ENCODE assay signal across 8 mouse cellular contexts in genomic region chr2:173000285-173000652, GRCm38 (mm10). TPM values are rescaled to one million over a fixed set of nuclear protein-coding genes. Genes with fewer than 3 reads are reported as not detected.
A peak's percentile ranks its signal among the peaks of the same experiment; 100 is the strongest.
DNase-seq lines count a peak whose midpoint lies in the region; ATAC-seq lines count a peak whose summit lies in the region.

No protein-coding gene starts in this region.

- peak overlapping the region; percentile 94 for H3K9ac ChIP-seq in liver, embryonic 11.5 days (ENCODE audit: low read depth, low read length)
- peak overlapping the region; percentile 97 for H3K9ac ChIP-seq in neural tube, embryonic 12.5 days

- WGBS in liver, embryonic 11.5 days, result under 1% methylated on average over 42 of the region's 42 CpGs
- WGBS in neural tube, embryonic 12.5 days, result under 1% methylated on average over 42 of the region's 42 CpGs

- H3K27ac ChIP-seq in liver, embryonic 11.5 days (ENCODE audit: low read depth, low read length), result peak overlapping the region; percentile 94
- H3K27ac ChIP-seq in neural tube, embryonic 12.5 days, result peak overlapping the region; percentile 83

- peak; percentile 72 for DNase-seq in gastrocnemius, postnatal 14 days
- DNase-seq in gastrocnemius, postnatal 10 days, result no peak
- no peak for DNase-seq in liver, embryonic 11.5 days (ENCODE audit: low spot score)
- no peak for DNase-seq in cerebellum, adult 11-12 months

- H3K27me3 ChIP-seq in liver, embryonic 11.5 days (replicated peaks; ENCODE audit: control insufficient read depth, insufficient read depth, low read length), result no peaks in the 10 kb centered on the region
- 0 out of 2 replicates have a peak, but pooled peaks cover 2% of the 10 kb centered on the region for H3K27me3 ChIP-seq in neural tube, embryonic 12.5 days (replicated peaks)

- peak overlapping the region; percentile 62 for H3K4me2 ChIP-seq in liver, embryonic 11.5 days
- H3K4me2 ChIP-seq in neural tube, embryonic 12.5 days (replicated peaks), result peak overlapping the region; percentile 77

- H3K36me3 ChIP-seq in liver, embryonic 11.5 days (ENCODE audit: control insufficient read depth, insufficient read depth, low read length), result peaks cover 23% of the 10 kb centered on the region
- H3K36me3 ChIP-seq in neural tube, embryonic 12.5 days, result peaks cover 32% of the 10 kb centered on the region

- H3K9me3 ChIP-seq in liver, embryonic 11.5 days (ENCODE audit: control insufficient read depth, low read length), result no peaks in the 10 kb centered on the region
- H3K9me3 ChIP-seq in neural tube, embryonic 12.5 days, result no peaks in the 10 kb centered on the region

- intact Hi-C loops in gastrocnemius, postnatal 14 days (cut with DNase I; ENCODE audit: low total_unique reads), result no loop called here

- H3K4me3 ChIP-seq in liver, embryonic 11.5 days (ENCODE audit: low read depth, low read length), result peak overlapping the region; percentile 92
- H3K4me3 ChIP-seq in neural tube, embryonic 12.5 days, result peak overlapping the region; percentile 96

- peaks cover 4% of the 10 kb centered on the region for H3K4me1 ChIP-seq in liver, embryonic 11.5 days (replicated peaks; ENCODE audit: control insufficient read depth, insufficient read depth, low read length)
- peaks cover 16% of the 10 kb centered on the region for H3K4me1 ChIP-seq in neural tube, embryonic 12.5 days

- ATAC-seq in CD4-positive, CD25-positive, alpha-beta regulatory T cell, adult 4 months, result peak; percentile 53
- ATAC-seq in common myeloid progenitor, adult 5-6 weeks (replicated peaks; ENCODE audit: low read depth, poor library complexity, severe bottlenecking), result peak; percentile 34
- peak; percentile 18 to 39; a peak in 3 of 4 replicates for ATAC-seq in hematopoietic stem cell, adult 5-6 weeks (replicated peaks in 1 of 2; ENCODE audit: insufficient read depth in 1 of 2, low FRiP score in 2 of 2, low TSS enrichment in 1 of 2, low read depth in 1 of 2, poor library complexity in 2 of 2, severe bottlenecking in 2 of 2)
- ATAC-seq in liver, embryonic 11.5 days (replicated peaks; ENCODE audit: low FRiP score), result peak; percentile 92
- ATAC-seq in neural tube, embryonic 12.5 days (ENCODE audit: low FRiP score, low read depth), result peak; percentile 87

RNA-seq across cellular contexts. Expression of gene Rae1, which starts 0.4 kb away (rescaled TPM):
- 10 to 100 TPM; 20.0 to 23.6 TPM for total RNA-seq in gastrocnemius, postnatal 14 days (2021)
- total RNA-seq in gastrocnemius, postnatal 10 days (2021), result 10 to 100 TPM; 27.9 to 31.5 TPM
- polyA plus RNA-seq in CD4-positive, CD25-positive, alpha-beta regulatory T cell, adult 4 months (2017; shearing (Covaris generic)), result 10 to 100 TPM; 44.2 to 44.5 TPM
- 87.9 and 91.3 TPM in 2 replicates for total RNA-seq in common myeloid progenitor, adult 5-6 weeks (2017)
- total RNA-seq in hematopoietic stem cell, adult 5-6 weeks (2017), result 45.8 and 57.5 TPM in 2 replicates
- 172 and 181 TPM in 2 replicates for polyA plus RNA-seq in liver, embryonic 11.5 days (2014; fragmentation: Nextera tagmentation; extraction: Ambion mirVana)
- polyA plus RNA-seq in neural tube, embryonic 12.5 days (2016; fragmentation: Nextera tagmentation; extraction: Ambion mirVana), result 120 and 123 TPM in 2 replicates

RNA-seq across cellular contexts. Expression of gene Rbm38, which starts 20.0 kb away (rescaled TPM):
- total RNA-seq in gastrocnemius, postnatal 14 days (2021), result 100 to 1,000 TPM; 132 to 175 TPM
- total RNA-seq in gastrocnemius, postnatal 10 days (2021), result 100 to 1,000 TPM; 121 to 129 TPM
- 100 to 1,000 TPM; 154 to 194 TPM for polyA plus RNA-seq in CD4-positive, CD25-positive, alpha-beta regulatory T cell, adult 4 months (2017; shearing (Covaris generic))
- total RNA-seq in common myeloid progenitor, adult 5-6 weeks (2017), result 54.5 and 69.9 TPM in 2 replicates
- total RNA-seq in hematopoietic stem cell, adult 5-6 weeks (2017), result 66.3 and 81.3 TPM in 2 replicates
- polyA plus RNA-seq in liver, embryonic 11.5 days (2014; fragmentation: Nextera tagmentation; extraction: Ambion mirVana), result 209 and 222 TPM in 2 replicates
- 48.2 and 52.0 TPM in 2 replicates for polyA plus RNA-seq in neural tube, embryonic 12.5 days (2016; fragmentation: Nextera tagmentation; extraction: Ambion mirVana)

RNA-seq across cellular contexts. Expression of gene Spo11, which starts 22.8 kb away (rescaled TPM):
- under 1 TPM in 1 of 2 experiments, not detected in 1; 0.11 TPM for total RNA-seq in gastrocnemius, postnatal 14 days (2021)
- total RNA-seq in gastrocnemius, postnatal 10 days (2021), result not detected
- 1 to 10 TPM; 3.3 to 3.8 TPM for polyA plus RNA-seq in CD4-positive, CD25-positive, alpha-beta regulatory T cell, adult 4 months (2017; shearing (Covaris generic))
- 0.05 TPM in 1 of 2 replicates, not detected in the other for total RNA-seq in common myeloid progenitor, adult 5-6 weeks (2017)
- 2.2 and 9.6 TPM in 2 replicates for total RNA-seq in hematopoietic stem cell, adult 5-6 weeks (2017)
- polyA plus RNA-seq in liver, embryonic 11.5 days (2014; fragmentation: Nextera tagmentation; extraction: Ambion mirVana), result 0.13 TPM in 1 of 2 replicates, not detected in the other
- 0.22 and 0.27 TPM in 2 replicates for polyA plus RNA-seq in neural tube, embryonic 12.5 days (2016; fragmentation: Nextera tagmentation; extraction: Ambion mirVana)

Comparison
In these comparisons a context has a peak if more than half of its experiments do, and no peak if none do; other contexts are left out.
1. ATAC-seq: peak in every context shown above with its lines; median percentile 92 in liver, embryonic 11.5 days; 87 in neural tube, embryonic 12.5 days; 53 in CD4-positive, CD25-positive, alpha-beta regulatory T cell, adult 4 months; 34 in common myeloid progenitor, adult 5-6 weeks; 28 in hematopoietic stem cell, adult 5-6 weeks.